Mouse (Mus musculus) left cerebral cortex, adult 9 months (tissue): ENCODE data around the gene Aldh16a1.

Experiments used
- DNase-seq, 2 experiments: peaks; one replicate each; pipeline ENCODE4 v3.0.0; 2022; ENCODE audit warnings: low spot score in 2 of 2

Aldh16a1 gene

DNA sequence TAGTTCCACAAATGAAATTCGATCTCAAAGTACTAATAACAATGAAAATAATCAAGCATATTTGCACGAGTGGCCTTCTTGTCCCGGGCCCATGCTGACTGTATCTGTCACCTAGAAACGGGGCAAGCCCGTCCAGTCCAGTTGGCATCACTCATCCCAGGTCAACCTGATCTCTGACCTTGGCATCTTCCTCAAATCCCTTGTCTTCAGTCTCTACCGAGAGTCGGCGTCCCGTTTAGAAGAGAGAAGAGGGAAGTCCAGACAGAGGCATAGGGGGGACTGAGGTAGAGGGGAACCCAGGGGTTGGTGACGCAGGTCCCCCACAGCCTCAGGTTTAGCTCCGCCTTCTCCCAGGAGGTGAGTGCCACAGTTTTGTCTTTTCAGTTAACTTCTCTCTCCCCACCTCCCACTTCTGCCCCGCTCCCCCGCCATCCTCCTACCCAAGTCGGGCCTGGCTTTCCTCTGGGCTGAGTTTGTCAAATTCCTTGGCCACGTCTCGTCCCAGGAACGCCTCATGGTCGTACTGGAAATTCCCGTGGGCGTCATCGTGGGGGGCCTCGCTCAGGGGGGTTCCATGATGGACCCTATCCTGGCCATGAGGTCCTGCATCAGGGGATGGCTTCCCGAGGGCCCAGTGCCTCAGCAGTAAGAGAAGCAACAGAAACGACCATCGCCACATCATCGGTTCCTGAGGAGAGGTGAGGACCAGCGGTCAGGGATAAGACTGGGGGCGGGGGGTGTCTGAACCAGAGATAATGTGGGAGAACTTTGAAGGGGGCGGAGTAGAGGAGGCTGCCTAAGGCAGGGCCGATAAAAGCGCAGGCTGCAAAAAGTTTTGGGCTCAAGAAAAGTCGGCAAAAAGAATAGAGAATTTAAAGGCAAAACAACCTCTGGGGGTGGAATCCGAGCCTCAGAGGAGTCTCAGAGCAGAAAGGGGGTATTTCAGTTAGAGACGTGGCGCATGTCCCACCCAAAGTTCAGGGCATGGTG is 63.1 kb downstream of the Aldh16a1 start:
- DNase-seq, result no peak
